Mouse (Mus musculus): ENCODE results near the gene Atp6v0b. TPM values are rescaled to one million over a fixed set of nuclear protein-coding genes. Genes with fewer than 3 reads are reported as not detected.

Atp6v0b gene
- polyA plus RNA-seq, 1 experiment from 2014 or later, result 256 TPM

DNA sequence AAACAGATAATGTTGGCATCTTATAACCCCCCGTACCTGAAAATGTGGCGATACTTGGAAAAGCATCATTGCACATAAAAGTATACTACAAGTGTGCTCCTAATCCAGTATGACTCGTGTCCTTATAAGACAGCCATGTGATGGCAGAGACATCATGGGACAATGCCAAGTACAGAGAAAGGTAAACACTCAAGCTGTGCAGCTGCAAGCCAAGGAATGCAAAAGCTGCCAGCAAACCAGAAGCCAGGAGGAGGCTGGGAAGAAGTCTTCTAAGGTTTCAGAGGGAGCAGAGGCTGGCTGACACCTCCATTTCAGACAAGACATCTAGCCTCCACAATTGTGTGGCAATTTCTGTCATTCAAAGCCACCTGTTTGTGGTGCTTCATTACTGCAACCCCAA lies 19.1 kb upstream of the Atp6v0b start:
- Histone ChIP-seq H3K9ac (replicated peaks) (no peak overlapping the region), H3K27me3 (no peaks in the 10 kb centered on the region), H3K4me3 (no peak overlapping the region), H3K27ac (replicated peaks) (no peak overlapping the region), H3K9me3 (no peaks in the 10 kb centered on the region), H3K4me2 (replicated peaks) (no peak overlapping the region), H3K36me3 (peaks cover 72% of the 10 kb centered on the region), H3K4me1 (peaks cover 26% of the 10 kb centered on the region)
- no peak for ATAC-seq (ENCODE audit: low FRiP score, low read depth)
- 89% methylated on average over 3 of the region's 3 CpGs for WGBS

DNA sequence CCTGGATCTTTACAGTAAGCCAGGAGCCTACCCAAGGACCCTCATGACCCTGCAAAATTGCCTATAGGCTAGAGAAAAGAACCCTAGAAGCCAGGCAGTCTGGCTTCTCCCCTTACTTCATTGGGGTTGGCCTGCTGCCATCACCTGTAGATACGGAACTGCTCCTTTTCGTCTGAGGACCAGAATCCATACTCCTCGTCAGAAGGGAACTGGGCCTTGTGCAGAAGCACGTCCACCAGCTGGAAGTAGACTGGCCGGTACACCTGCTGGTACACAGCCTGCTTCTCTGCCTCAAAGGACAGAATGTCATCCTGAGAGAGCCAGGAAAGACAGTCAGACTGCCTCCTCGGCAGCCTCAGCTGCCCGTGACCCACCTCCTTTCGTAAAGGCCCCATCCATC lies 17.6 kb upstream of the Atp6v0b start:
- H3K36me3 ChIP-seq, result peaks cover 74% of the 10 kb centered on the region
- H3K4me2 ChIP-seq (replicated peaks), result no peak overlapping the region
- ATAC-seq (ENCODE audit: low FRiP score, low read depth), result no peak
- H3K9me3 ChIP-seq, result no peaks in the 10 kb centered on the region
- H3K27me3 ChIP-seq, result no peaks in the 10 kb centered on the region
- H3K27ac ChIP-seq (replicated peaks), result no peak overlapping the region
- 94% methylated on average over 8 of the region's 8 CpGs for WGBS
- no peak overlapping the region for H3K4me3 ChIP-seq
- H3K9ac ChIP-seq (replicated peaks), result no peak overlapping the region
- H3K4me1 ChIP-seq, result peaks cover 21% of the 10 kb centered on the region

DNA sequence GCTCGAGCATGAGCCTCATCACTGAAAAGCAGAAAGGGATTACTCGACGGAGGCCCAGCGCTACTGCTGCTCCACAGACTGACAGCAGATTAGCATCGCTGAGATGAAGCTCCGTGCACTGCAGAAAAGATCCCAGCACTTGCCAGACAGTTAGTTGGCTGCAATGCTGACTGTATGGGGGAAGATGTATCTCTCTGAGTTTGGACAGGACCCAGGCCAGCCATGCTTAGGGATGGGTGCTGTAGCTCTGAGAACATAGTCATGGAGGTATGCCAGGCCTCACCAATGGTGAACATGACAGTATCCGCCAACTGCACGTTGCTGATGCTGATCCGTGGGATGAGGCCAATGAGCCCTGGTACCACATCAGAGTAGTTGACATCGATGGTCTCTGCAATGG lies 17.0 kb upstream of the Atp6v0b start:
- no peak overlapping the region for H3K4me3 ChIP-seq
- no peak overlapping the region for H3K4me2 ChIP-seq (replicated peaks)
- 85% methylated on average over 10 of the region's 10 CpGs for WGBS
- ATAC-seq (ENCODE audit: low FRiP score, low read depth), result no peak
- no peaks in the 10 kb centered on the region for H3K27me3 ChIP-seq
- H3K27ac ChIP-seq (replicated peaks), result no peak overlapping the region
- no peaks in the 10 kb centered on the region for H3K9me3 ChIP-seq
- no peak overlapping the region for H3K9ac ChIP-seq (replicated peaks)
- H3K4me1 ChIP-seq, result peaks cover 14% of the 10 kb centered on the region
- H3K36me3 ChIP-seq, result peaks cover 78% of the 10 kb centered on the region

DNA sequence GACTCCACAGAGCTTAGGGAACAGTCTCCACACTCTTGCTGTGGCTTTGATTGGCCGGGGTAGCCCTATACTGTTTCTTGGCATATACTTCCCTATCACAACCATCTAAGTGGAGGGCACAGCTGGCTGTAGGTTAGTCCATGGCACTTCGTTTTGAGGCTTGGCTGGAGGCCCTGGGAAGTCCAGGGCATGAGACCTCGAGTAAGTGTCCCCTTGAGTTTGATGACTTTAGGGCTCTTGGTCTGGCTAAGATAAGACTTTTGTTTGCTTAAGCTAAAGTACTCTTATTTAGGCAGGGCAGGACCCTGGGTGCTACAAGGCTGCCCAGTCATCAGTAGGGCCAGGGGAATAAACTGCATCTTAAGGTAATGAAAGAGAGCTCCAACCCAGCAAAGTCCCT lies 11.0 kb upstream of the Atp6v0b start:
- no peak overlapping the region for H3K9ac ChIP-seq (replicated peaks)
- ATAC-seq (ENCODE audit: low FRiP score, low read depth), result no peak
- no peaks in the 10 kb centered on the region for H3K9me3 ChIP-seq
- H3K27me3 ChIP-seq, result no peaks in the 10 kb centered on the region
- no peaks in the 10 kb centered on the region for H3K4me1 ChIP-seq
- no peak overlapping the region for H3K27ac ChIP-seq (replicated peaks)
- WGBS, result 88% methylated on average over 3 of the region's 3 CpGs
- peaks cover 91% of the 10 kb centered on the region for H3K36me3 ChIP-seq
- H3K4me2 ChIP-seq (replicated peaks), result no peak overlapping the region
- H3K4me3 ChIP-seq, result no peak overlapping the region

GRCm38 (mm10) chr4:117896031-117896430 lies 8.9 kb upstream of the Atp6v0b start:
- H3K9ac ChIP-seq (replicated peaks), result 0 out of 2 replicates have a peak overlapping the region, but pooled peaks have one; percentile 6
- no peak overlapping the region for H3K4me2 ChIP-seq (replicated peaks)
- 94% methylated on average over 6 of the region's 6 CpGs for WGBS
- H3K9me3 ChIP-seq, result no peaks in the 10 kb centered on the region
- H3K27me3 ChIP-seq, result no peaks in the 10 kb centered on the region
- no peak overlapping the region for H3K4me3 ChIP-seq
- H3K27ac ChIP-seq (replicated peaks), result no peak overlapping the region
- peaks cover 8% of the 10 kb centered on the region for H3K4me1 ChIP-seq
- peaks cover 71% of the 10 kb centered on the region for H3K36me3 ChIP-seq
- ATAC-seq (ENCODE audit: low FRiP score, low read depth), result no peak

DNA sequence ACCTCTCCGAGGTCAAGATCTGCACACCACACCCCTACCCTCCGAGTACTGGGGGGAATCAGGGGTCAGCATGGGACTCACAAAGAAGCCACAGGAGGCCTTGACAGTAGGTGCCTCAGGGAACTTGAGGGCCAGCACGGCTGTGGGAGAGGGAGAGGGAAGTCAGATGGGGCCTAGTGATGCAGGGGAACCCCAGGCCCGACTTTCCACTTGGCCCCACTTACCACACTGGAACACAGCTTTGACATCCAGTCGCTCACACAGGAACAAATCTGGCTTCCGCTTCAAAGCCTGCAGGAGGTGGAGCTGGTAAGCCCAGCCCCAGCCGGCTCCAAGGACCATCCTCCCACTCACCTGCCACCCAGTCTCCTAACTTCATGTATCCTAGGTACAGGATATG lies 8.2 kb upstream of the Atp6v0b start:
- peaks cover 11% of the 10 kb centered on the region for H3K4me1 ChIP-seq
- H3K36me3 ChIP-seq, result peaks cover 64% of the 10 kb centered on the region
- H3K9ac ChIP-seq (replicated peaks), result no peak overlapping the region
- no peak overlapping the region for H3K4me3 ChIP-seq
- 83% methylated on average over 7 of the region's 7 CpGs for WGBS
- H3K27ac ChIP-seq (replicated peaks), result no peak overlapping the region
- ATAC-seq (ENCODE audit: low FRiP score, low read depth), result no peak
- H3K4me2 ChIP-seq (replicated peaks), result no peak overlapping the region
- no peaks in the 10 kb centered on the region for H3K27me3 ChIP-seq
- H3K9me3 ChIP-seq, result no peaks in the 10 kb centered on the region

- H3K9ac ChIP-seq (replicated peaks), result no peak overlapping the region
- H3K4me2 ChIP-seq (replicated peaks), result no peak overlapping the region
- peaks cover 11% of the 10 kb centered on the region for H3K4me1 ChIP-seq
- H3K4me3 ChIP-seq, result no peak overlapping the region
- H3K36me3 ChIP-seq, result peaks cover 62% of the 10 kb centered on the region
- no peaks in the 10 kb centered on the region for H3K9me3 ChIP-seq
- H3K27ac ChIP-seq (replicated peaks), result no peak overlapping the region
- no peaks in the 10 kb centered on the region for H3K27me3 ChIP-seq
- 89% methylated on average over 8 of the region's 8 CpGs for WGBS
- no peak for ATAC-seq (ENCODE audit: low FRiP score, low read depth)
Measured at GRCm38 (mm10) chr4:117894601-117895000, 7.5 kb upstream of the Atp6v0b start.

DNA sequence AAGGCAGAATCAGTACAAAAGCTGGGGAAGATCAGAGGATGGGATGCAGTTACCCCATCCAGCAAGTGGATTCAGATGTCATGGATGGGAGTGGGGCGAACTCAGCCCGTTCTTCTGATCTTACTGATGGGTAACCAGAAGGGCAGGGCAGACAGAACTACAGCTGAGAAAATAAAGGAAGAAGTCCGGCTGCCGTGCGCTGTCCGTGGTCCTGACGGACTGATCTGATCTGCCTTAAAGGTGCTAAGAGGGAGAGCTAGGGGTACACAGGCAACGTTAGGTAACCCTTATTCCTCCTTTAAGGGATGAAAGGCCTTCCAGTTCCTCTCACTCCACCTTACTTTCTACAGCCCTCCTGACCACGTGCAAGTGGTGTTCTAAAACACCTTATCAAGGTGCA lies 6.2 kb upstream of the Atp6v0b start:
- Histone ChIP-seq H3K9ac (replicated peaks) (no peak overlapping the region), H3K27ac (replicated peaks) (no peak overlapping the region), H3K4me2 (replicated peaks) (no peak overlapping the region), H3K9me3 (no peaks in the 10 kb centered on the region), H3K4me1 (peaks cover 11% of the 10 kb centered on the region), H3K4me3 (no peak overlapping the region), H3K36me3 (peaks cover 57% of the 10 kb centered on the region), H3K27me3 (no peaks in the 10 kb centered on the region)
- no peak for ATAC-seq (ENCODE audit: low FRiP score, low read depth)
- WGBS, result 28% methylated on average over 9 of the region's 9 CpGs

DNA sequence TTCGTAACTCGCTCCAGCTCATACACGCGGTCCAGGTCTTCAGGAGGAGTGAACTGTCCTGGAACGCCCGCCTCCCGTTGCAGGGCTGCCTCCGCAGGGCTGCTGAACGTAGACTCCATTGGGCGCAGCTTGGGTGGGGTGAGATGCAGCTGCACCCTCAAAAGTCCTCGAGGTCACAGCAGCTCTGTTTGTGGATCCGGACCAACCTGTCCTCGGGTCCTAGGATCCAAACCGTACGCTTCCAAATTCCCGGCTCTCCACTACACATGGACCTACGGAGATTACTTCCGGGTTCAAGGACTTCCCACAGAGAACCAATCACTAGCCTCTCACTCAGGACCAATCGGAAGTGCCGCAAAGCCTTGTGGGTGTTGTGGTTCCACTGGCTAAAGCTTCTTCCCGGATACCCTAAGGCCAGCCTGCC lies 4.6 kb upstream of the Atp6v0b start, which contains the start of gene Dph2:
TSS of gene Dph2 (minus strand) at position 295 of the 424 bp plus-strand sequence.
- under 1% methylated on average over 21 of the region's 21 CpGs for WGBS
- H3K9me3 ChIP-seq, result no peaks in the 10 kb centered on the region
- peak within 1 kb of the TSS; percentile 61 for H3K9ac ChIP-seq (replicated peaks)
- peaks cover 41% of the 10 kb centered on the region for H3K36me3 ChIP-seq
- peak within 1 kb of the TSS; percentile 95 for H3K4me2 ChIP-seq (replicated peaks)
- H3K4me1 ChIP-seq, result peaks cover 15% of the 10 kb centered on the region
- H3K27ac ChIP-seq (replicated peaks), result no peak within 1 kb of the TSS
- H3K4me3 ChIP-seq, result peak within 1 kb of the TSS; percentile 81
- no peaks in the 10 kb centered on the region for H3K27me3 ChIP-seq
- ATAC-seq (ENCODE audit: low FRiP score, low read depth), result peak; percentile 88

DNA sequence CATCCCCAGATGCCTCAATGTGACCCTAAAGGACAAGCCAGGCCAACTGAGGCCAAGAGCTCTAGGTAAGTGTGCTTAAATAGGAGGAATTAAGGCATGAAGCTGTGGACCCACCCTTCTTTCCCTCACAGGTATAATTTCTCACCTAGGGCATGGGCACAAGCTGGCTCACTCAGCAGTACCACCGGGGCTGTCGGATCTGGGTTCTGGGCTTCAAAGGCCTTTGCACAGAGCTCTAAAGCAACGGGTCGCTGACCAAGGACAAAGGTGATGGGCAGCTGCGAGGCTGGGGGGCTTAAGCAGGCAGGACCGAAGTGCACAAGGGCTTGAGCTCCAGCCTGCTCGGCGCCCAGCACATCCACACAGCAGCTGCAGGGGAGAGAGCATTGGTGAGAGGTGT lies 3.6 kb upstream of the Atp6v0b start:
- no peak overlapping the region for H3K27ac ChIP-seq (replicated peaks)
- peak overlapping the region; percentile 81 for H3K4me3 ChIP-seq
- H3K4me1 ChIP-seq, result peaks cover 23% of the 10 kb centered on the region
- H3K27me3 ChIP-seq, result no peaks in the 10 kb centered on the region
- H3K9me3 ChIP-seq, result no peaks in the 10 kb centered on the region
- peak overlapping the region; percentile 61; the same call in 1 of the 2 replicates for H3K9ac ChIP-seq (replicated peaks)
- ATAC-seq (ENCODE audit: low FRiP score, low read depth), result no peak
- peak overlapping the region; percentile 95 for H3K4me2 ChIP-seq (replicated peaks)
- WGBS, result 52% methylated on average over 8 of the region's 8 CpGs
- H3K36me3 ChIP-seq, result peaks cover 31% of the 10 kb centered on the region

DNA sequence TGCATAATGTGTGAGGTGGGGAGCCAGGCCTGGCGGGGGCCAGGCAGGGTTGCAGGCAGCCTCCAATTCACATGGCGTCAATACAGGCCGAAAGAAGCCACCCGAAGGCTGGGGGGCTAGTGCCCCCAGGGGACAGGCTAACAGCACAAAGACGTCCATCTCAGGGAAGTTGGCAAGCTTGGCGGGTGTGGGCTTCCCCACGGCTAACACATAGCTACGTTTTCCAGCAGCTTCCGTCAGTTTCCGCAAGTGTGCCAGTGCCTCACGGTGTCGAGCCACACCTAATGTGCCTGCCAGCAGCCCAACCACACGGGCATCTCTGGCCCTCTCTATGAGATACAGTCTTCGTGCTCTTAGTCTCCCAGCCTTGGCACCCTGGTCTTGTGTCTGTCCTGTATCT lies 2.9 kb upstream of the Atp6v0b start:
- Histone ChIP-seq H3K4me1 (peaks cover 23% of the 10 kb centered on the region), H3K9me3 (no peaks in the 10 kb centered on the region), H3K4me2 (replicated peaks) (no peak overlapping the region), H3K36me3 (peaks cover 31% of the 10 kb centered on the region), H3K9ac (replicated peaks) (no peak overlapping the region), H3K4me3 (0 out of 2 replicates have a peak overlapping the region, but pooled peaks have one; percentile 81), H3K27ac (replicated peaks) (no peak overlapping the region), H3K27me3 (no peaks in the 10 kb centered on the region)
- WGBS, result 92% methylated on average over 14 of the region's 14 CpGs
- ATAC-seq (ENCODE audit: low FRiP score, low read depth), result no peak

DNA sequence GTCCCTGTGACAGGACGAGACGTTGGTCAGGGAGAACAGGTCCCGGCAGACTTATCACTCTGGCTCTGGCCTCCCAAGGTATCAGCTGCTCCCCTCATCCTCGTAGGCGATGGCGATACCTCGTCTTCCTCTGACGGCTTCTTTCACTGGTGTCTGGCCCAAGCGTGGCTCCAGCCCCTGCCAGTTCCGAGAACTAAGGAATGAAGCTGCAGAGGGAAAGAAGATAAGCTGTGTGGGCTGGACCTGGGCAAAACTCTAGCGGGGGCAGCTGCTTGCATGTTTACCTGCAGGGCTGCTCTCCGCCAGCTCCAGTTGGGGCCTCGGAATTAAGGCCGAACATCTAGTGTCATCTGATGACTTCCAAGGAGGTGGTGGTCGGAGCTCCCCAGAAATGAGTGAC lies 2.3 kb upstream of the Atp6v0b start:
- no peak overlapping the region for H3K4me2 ChIP-seq (replicated peaks)
- peaks cover 23% of the 10 kb centered on the region for H3K4me1 ChIP-seq
- H3K27ac ChIP-seq (replicated peaks), result no peak overlapping the region
- H3K9ac ChIP-seq (replicated peaks), result no peak overlapping the region
- WGBS, result 94% methylated on average over 15 of the region's 15 CpGs
- ATAC-seq (ENCODE audit: low FRiP score, low read depth), result no peak
- no peaks in the 10 kb centered on the region for H3K9me3 ChIP-seq
- no peaks in the 10 kb centered on the region for H3K27me3 ChIP-seq
- peaks cover 31% of the 10 kb centered on the region for H3K36me3 ChIP-seq
- H3K4me3 ChIP-seq, result no peak overlapping the region

GRCm38 (mm10) chr4:117887920-117888319 lies 787 bp upstream of the Atp6v0b start:
- Histone ChIP-seq H3K4me3 (peak overlapping the region; percentile 95; the same call in 1 of the 2 replicates), H3K9ac (replicated peaks) (0 out of 2 replicates have a peak overlapping the region, but pooled peaks have one; percentile 88), H3K27ac (replicated peaks) (no peak overlapping the region), H3K9me3 (no peaks in the 10 kb centered on the region), H3K4me1 (peaks cover 33% of the 10 kb centered on the region), H3K27me3 (no peaks in the 10 kb centered on the region), H3K36me3 (peaks cover 30% of the 10 kb centered on the region), H3K4me2 (replicated peaks) (peak overlapping the region; percentile 87)
- 73% methylated on average over 2 of the region's 2 CpGs for WGBS
- no peak for ATAC-seq (ENCODE audit: low FRiP score, low read depth)

Data from midbrain, embryonic 12.5 days (tissue).